25 mouse cellular contexts compared by ENCODE assay signal in genomic region chr9:107660777-107661176, GRCm38 (mm10). TPM values are rescaled to one million over a fixed set of nuclear protein-coding genes. Genes with fewer than 3 reads are reported as not detected.
DNase-seq lines count a peak whose midpoint lies in the region; ATAC-seq and TF ChIP-seq lines count a peak whose summit lies in the region.
"Had no signal": no experiment of that assay in that cellular context is flagged by ENCODE, and none has a peak within 500 bp of the region (broad histone marks: within the 10 kb centered on the region; RNA-seq: fewer than 3 reads in every experiment).

No protein-coding gene starts in this region.

- peaks cover 49% of the 10 kb centered on the region for H3K4me1 ChIP-seq in liver, adult 2 months (ENCODE audit: control insufficient read depth, insufficient read depth, low read length)
- no peaks in the 10 kb centered on the region for H3K4me1 ChIP-seq in liver, embryonic 11.5 days (replicated peaks; ENCODE audit: control insufficient read depth, insufficient read depth, low read length)
- H3K4me1 ChIP-seq in CH12.LX (ENCODE audit: control insufficient read depth in 1 of 2, insufficient read depth in 2 of 2): peaks cover 10 to 21% of the 10 kb centered on the region in 2 experiments
- H3K4me1 ChIP-seq in MEL (ENCODE audit: control insufficient read depth in 1 of 2, insufficient read depth in 2 of 2, low read length in 2 of 2): no peaks in the 10 kb centered on the region

- TF ChIP-seq RAD21 in CH12.LX (IDR thresholded peaks at IDR 0.05; ENCODE audit: low read depth, low read length) (no peak), MEL (IDR thresholded peaks at IDR 0.05; ENCODE audit: low read depth, low read length) (no peak)

- DNase-seq in gastrocnemius, adult 2 months: no peak
- DNase-seq in gastrocnemius, adult 8-10 months (ENCODE audit: low spot score in 2 of 2): no peak
- peak; percentile 29 for DNase-seq in liver, adult 2 months (ENCODE audit: extremely low read depth, low read depth, low spot score)
- DNase-seq in liver, embryonic 11.5 days (ENCODE audit: low spot score): no peak
- DNase-seq in CH12.LX (ENCODE audit: extremely low read depth) (no peak), MEL (ENCODE audit: low read depth, low spot score) (no peak)
- no peak for DNase-seq in kidney, adult 18-20 months
- no peak for DNase-seq in kidney, postnatal 25 days
- DNase-seq: adrenal gland, postnatal 10 days; adrenal gland, postnatal 36 days; B cell, adult 2 months; cerebellum, adult 9-10 months; gastrocnemius, postnatal 25 days; heart, adult 18-20 months; heart, postnatal 10 days; heart, postnatal 36 days had no signal

- ATAC-seq in liver, embryonic 11.5 days (replicated peaks; ENCODE audit: low FRiP score): no peak
- ATAC-seq: Patski had no signal

- intact Hi-C loops in gastrocnemius, adult 2 months (cut with DNase I): no loop called here

- peaks cover 21% of the 10 kb centered on the region for H3K79me2 ChIP-seq in liver, adult 2 months (ENCODE audit: control insufficient read depth, insufficient read depth, low read length)
- no peaks in the 10 kb centered on the region for H3K79me2 ChIP-seq in CH12.LX (replicated peaks; ENCODE audit: control insufficient read depth, extremely low read depth, insufficient read depth, poor library complexity, severe bottlenecking)
- H3K79me2 ChIP-seq in MEL (ENCODE audit: control insufficient read depth, insufficient read depth, low read length, poor library complexity): no peaks in the 10 kb centered on the region

- no peak overlapping the region for H3K4me3 ChIP-seq in gastrocnemius, adult 2 months
- H3K4me3 ChIP-seq in liver, adult 2 months (ENCODE audit: insufficient read depth, low read depth, low read length): no peak overlapping the region
- H3K4me3 ChIP-seq in liver, embryonic 11.5 days (ENCODE audit: low read depth, low read length): no peak overlapping the region
- H3K4me3 ChIP-seq in CH12.LX (replicated peaks in 1 of 3; ENCODE audit: low read depth in 2 of 3, low read length in 2 of 3, poor library complexity in 1 of 3): no peak overlapping the region
- no peak overlapping the region for H3K4me3 ChIP-seq in MEL (ENCODE audit: control insufficient read depth in 1 of 2, insufficient read depth in 1 of 2, low read depth in 2 of 2, low read length in 2 of 2)
- H3K4me3 ChIP-seq: embryonic facial prominence, embryonic 12.5 days; erythroblast, embryonic 14.5 days; forebrain, embryonic 13.5 days; heart, embryonic 12.5 days; heart, embryonic 15.5 days; hindbrain, embryonic 10.5 days; hindbrain, embryonic 13.5 days had no signal

- H3K27ac ChIP-seq in gastrocnemius, adult 2 months: peak overlapping the region; percentile 12; the same call in 1 of the 2 replicates
- peak overlapping the region; percentile 33; the same call in 1 of the 2 replicates for H3K27ac ChIP-seq in liver, adult 2 months (replicated peaks; ENCODE audit: insufficient read depth, low read depth, low read length)
- H3K27ac ChIP-seq in liver, embryonic 11.5 days (ENCODE audit: low read depth, low read length): no peak overlapping the region
- H3K27ac ChIP-seq in CH12.LX (ENCODE audit: insufficient read depth, low read depth) (no peak overlapping the region), MEL (ENCODE audit: control insufficient read depth, low read depth, low read length) (no peak overlapping the region)
- H3K27ac ChIP-seq: embryonic facial prominence, embryonic 12.5 days; heart, embryonic 15.5 days had no signal

- no peaks in the 10 kb centered on the region for H3K27me3 ChIP-seq in liver, adult 2 months (ENCODE audit: control insufficient read depth, insufficient read depth, low read length)
- H3K27me3 ChIP-seq in liver, embryonic 11.5 days (replicated peaks; ENCODE audit: control insufficient read depth, insufficient read depth, low read length): peaks cover 18% of the 10 kb centered on the region
- peaks cover 91% of the 10 kb centered on the region for H3K27me3 ChIP-seq in CH12.LX (replicated peaks)
- peaks cover 6 to 10% of the 10 kb centered on the region in 2 experiments for H3K27me3 ChIP-seq in MEL (ENCODE audit: control insufficient read depth in 1 of 2, insufficient read depth in 2 of 2, low read length in 2 of 2)
- H3K27me3 ChIP-seq: Patski had no signal

- dilution Hi-C loops in CH12.LX (cut with MboI; ENCODE audit: extremely low pct_ligation_motif_present, extremely low pct_unique_long_range_greater_than_20kb, low sequenced_read_pairs): no loop called here

- WGBS in liver, adult 2 months: 33% methylated on average over 3 of the region's 3 CpGs
- WGBS in liver, embryonic 11.5 days: 68% methylated on average over 3 of the region's 3 CpGs

- H3K36me3 ChIP-seq in liver, adult 2 months (ENCODE audit: control insufficient read depth, insufficient read depth, low read length): peaks cover 38% of the 10 kb centered on the region
- H3K36me3 ChIP-seq in liver, embryonic 11.5 days (ENCODE audit: control insufficient read depth, insufficient read depth, low read length): no peaks in the 10 kb centered on the region
- H3K36me3 ChIP-seq in CH12.LX (replicated peaks in 1 of 2; ENCODE audit: control insufficient read depth in 1 of 2, insufficient read depth in 1 of 2, low read length in 1 of 2) (no peaks in the 10 kb centered on the region), MEL (ENCODE audit: control insufficient read depth in 1 of 2, insufficient read depth in 2 of 2, low read length in 2 of 2) (no peaks in the 10 kb centered on the region)
- H3K36me3 ChIP-seq: embryonic facial prominence, embryonic 12.5 days; heart, embryonic 12.5 days; heart, embryonic 15.5 days; hindbrain, embryonic 10.5 days; hindbrain, embryonic 13.5 days had no signal

- TF ChIP-seq EP300 in CH12.LX (IDR thresholded peaks at IDR 0.05; ENCODE audit: low read length) (no peak), MEL (IDR thresholded peaks at IDR 0.05; ENCODE audit: low read depth in 1 of 2, low read length in 2 of 2) (no peak)

- in situ Hi-C loops in CH12.LX (cut with MboI; ENCODE audit: low pct_ligation_motif_present, low pct_unique_long_range_greater_than_20kb, low sequenced_read_pairs): no loop called here

- no peak overlapping the region for H3K4me2 ChIP-seq in liver, embryonic 11.5 days
- H3K4me2 ChIP-seq in CH12.LX (ENCODE audit: insufficient read depth, low read depth, poor library complexity, severe bottlenecking): no peak overlapping the region
- H3K4me2 ChIP-seq: embryonic facial prominence, embryonic 12.5 days; forebrain, embryonic 13.5 days; heart, embryonic 12.5 days; heart, embryonic 15.5 days; hindbrain, embryonic 13.5 days had no signal

- H3K9ac ChIP-seq in liver, adult 2 months (ENCODE audit: low read depth, low read length): peak overlapping the region; percentile 29
- H3K9ac ChIP-seq in liver, embryonic 11.5 days (ENCODE audit: low read depth, low read length): no peak overlapping the region
- H3K9ac ChIP-seq in CH12.LX (ENCODE audit: insufficient read depth, low read depth) (no peak overlapping the region), MEL (ENCODE audit: control insufficient read depth, low read depth, low read length, poor library complexity, severe bottlenecking) (no peak overlapping the region)
- H3K9ac ChIP-seq: embryonic facial prominence, embryonic 12.5 days; heart, embryonic 12.5 days; heart, embryonic 15.5 days; hindbrain, embryonic 13.5 days had no signal

- no peak for TF ChIP-seq CTCF in gastrocnemius, adult 2 months (IDR thresholded peaks at IDR 0.05)
- no peak for TF ChIP-seq CTCF in liver, adult 2 months (IDR thresholded peaks at IDR 0.05; ENCODE audit: low read depth, low read length)
- no peak for TF ChIP-seq CTCF in CH12.LX (conservative IDR thresholded peaks at IDR 0.05 in 1 of 2, IDR thresholded peaks at IDR 0.05 in 1 of 2; ENCODE audit: low read depth in 2 of 2, low read length in 2 of 2)
- TF ChIP-seq CTCF in MEL (IDR thresholded peaks at IDR 0.05 in 2 of 3, conservative IDR thresholded peaks at IDR 0.05 in 1 of 3; ENCODE audit: control insufficient read depth in 1 of 3, insufficient read depth in 1 of 3, low read depth in 2 of 3, low read length in 3 of 3, poor library complexity in 1 of 3, severe bottlenecking in 1 of 3): no peak

- TF ChIP-seq POLR2A in liver, adult 2 months (IDR thresholded peaks at IDR 0.05; ENCODE audit: extremely low read depth, insufficient read depth, low read length): no peak
- TF ChIP-seq POLR2A in CH12.LX (IDR thresholded peaks at IDR 0.05; ENCODE audit: low read depth, low read length) (no peak), MEL (IDR thresholded peaks at IDR 0.05; ENCODE audit: control insufficient read depth in 1 of 2, insufficient read depth in 1 of 2, low read depth in 1 of 2, low read length in 2 of 2, poor library complexity in 1 of 2) (no peak)

- no peaks in the 10 kb centered on the region for H3K9me3 ChIP-seq in liver, embryonic 11.5 days (ENCODE audit: control insufficient read depth, low read length)
- H3K9me3 ChIP-seq in CH12.LX (replicated peaks; ENCODE audit: low read length) (no peaks in the 10 kb centered on the region), MEL (replicated peaks; ENCODE audit: insufficient read depth, low read length) (no peaks in the 10 kb centered on the region)
- H3K9me3 ChIP-seq: embryonic facial prominence, embryonic 12.5 days; forebrain, embryonic 13.5 days; heart, embryonic 12.5 days; heart, embryonic 15.5 days; hindbrain, embryonic 10.5 days; hindbrain, embryonic 13.5 days had no signal

RNA-seq across cellular contexts. Expression of gene Slc38a3, which starts 8.6 kb away (rescaled TPM):
- total RNA-seq in gastrocnemius, adult 2 months (2021): 10 to 100 TPM; 60.8 to 94.7 TPM
- 10 to 100 TPM; 37.4 to 49.3 (median 45.9) TPM for total RNA-seq in gastrocnemius, adult 8-10 months (2022)
- total RNA-seq in liver, adult 2 months (2014; rRNA removed): 982 and 1,378 TPM in 2 replicates
- polyA plus RNA-seq in liver, adult 2 months (2012; rRNA removed): 3,567 and 4,585 TPM in 2 replicates
- polyA plus RNA-seq in liver, embryonic 11.5 days (2014; fragmentation: Nextera tagmentation; extraction: Ambion mirVana): 3.9 and 4.0 TPM in 2 replicates
- 0.04 TPM in 1 of 2 replicates, not detected in the other for total RNA-seq in CH12.LX (2012; rRNA removed)
- total RNA-seq in CH12.LX (2014; rRNA removed): not detected in 2 replicates
- not detected in 2 replicates for polyA plus RNA-seq in CH12.LX (2012; ENCODE audit: insufficient read length, low read depth)
- not detected in 2 replicates for total RNA-seq in MEL (2012; rRNA removed)
- polyA plus RNA-seq in MEL (2012; ENCODE audit: insufficient read depth in 1 of 2, insufficient read length in 2 of 2, low read depth in 1 of 2, low replicate concordance in 2 of 2, missing spikeins in 1 of 2): not detected

RNA-seq across cellular contexts. Expression of gene Gnat1, which starts 18.7 kb away (rescaled TPM):
- not detected for total RNA-seq in gastrocnemius, adult 2 months (2021)
- not detected for total RNA-seq in gastrocnemius, adult 8-10 months (2022)
- total RNA-seq in liver, adult 2 months (2014; rRNA removed): 3.2 and 6.3 TPM in 2 replicates
- polyA plus RNA-seq in liver, adult 2 months (2012; rRNA removed): 5.5 and 7.1 TPM in 2 replicates
- polyA plus RNA-seq in liver, embryonic 11.5 days (2014; fragmentation: Nextera tagmentation; extraction: Ambion mirVana): 4.7 and 5.0 TPM in 2 replicates
- not detected in 2 replicates for total RNA-seq in CH12.LX (2012; rRNA removed)
- not detected in 2 replicates for total RNA-seq in CH12.LX (2014; rRNA removed)
- polyA plus RNA-seq in CH12.LX (2012; ENCODE audit: insufficient read length, low read depth): 2.0 and 3.0 TPM in 2 replicates
- total RNA-seq in MEL (2012; rRNA removed): 0.27 TPM in 1 of 2 replicates, not detected in the other
- 100 to 1,000 TPM in 1 of 2 experiments, not detected in 1; 326 TPM for polyA plus RNA-seq in MEL (2012; ENCODE audit: insufficient read depth in 1 of 2, insufficient read length in 2 of 2, low read depth in 1 of 2, low replicate concordance in 2 of 2, missing spikeins in 1 of 2)
- total RNA-seq: adrenal gland, postnatal 36 days; gastrocnemius, adult 18-20 months; gastrocnemius, postnatal 25 days; heart, adult 18-20 months; heart, postnatal 10 days; heart, postnatal 36 days had no signal
- polyA plus RNA-seq: erythroblast, embryonic 14.5 days had no signal

RNA-seq across cellular contexts. Expression of gene Gnai2, which starts 25.6 kb away (rescaled TPM):
- total RNA-seq in gastrocnemius, adult 2 months (2021): 10 to 100 TPM; 59.9 to 77.7 TPM
- 10 to 100 TPM; 62.4 to 78.5 (median 71.2) TPM for total RNA-seq in gastrocnemius, adult 8-10 months (2022)
- 31.6 and 44.8 TPM in 2 replicates for total RNA-seq in liver, adult 2 months (2014; rRNA removed)
- 117 and 122 TPM in 2 replicates for polyA plus RNA-seq in liver, adult 2 months (2012; rRNA removed)
- 217 and 233 TPM in 2 replicates for polyA plus RNA-seq in liver, embryonic 11.5 days (2014; fragmentation: Nextera tagmentation; extraction: Ambion mirVana)
- 154 and 160 TPM in 2 replicates for total RNA-seq in CH12.LX (2012; rRNA removed)
- 86.2 and 98.2 TPM in 2 replicates for total RNA-seq in CH12.LX (2014; rRNA removed)
- polyA plus RNA-seq in CH12.LX (2012; ENCODE audit: insufficient read length, low read depth): 262 and 286 TPM in 2 replicates
- total RNA-seq in MEL (2012; rRNA removed): 129 and 131 TPM in 2 replicates
- 100 to 1,000 TPM; 137 to 335 TPM for polyA plus RNA-seq in MEL (2012; ENCODE audit: insufficient read depth in 1 of 2, insufficient read length in 2 of 2, low read depth in 1 of 2, low replicate concordance in 2 of 2, missing spikeins in 1 of 2)

RNA-seq across cellular contexts. Expression of gene Sema3f, which starts 49.5 kb away (rescaled TPM):
- 1 to 10 TPM; 6.3 to 9.2 TPM for total RNA-seq in gastrocnemius, adult 2 months (2021)
- total RNA-seq in gastrocnemius, adult 8-10 months (2022): 1 to 10 TPM; 3.3 to 4.6 (median 4.3) TPM
- total RNA-seq in liver, adult 2 months (2014; rRNA removed): 3.5 and 4.6 TPM in 2 replicates
- polyA plus RNA-seq in liver, adult 2 months (2012; rRNA removed): 6.7 and 8.9 TPM in 2 replicates
- polyA plus RNA-seq in liver, embryonic 11.5 days (2014; fragmentation: Nextera tagmentation; extraction: Ambion mirVana): 5.9 and 6.2 TPM in 2 replicates
- 0.50 and 1.1 TPM in 2 replicates for total RNA-seq in CH12.LX (2012; rRNA removed)
- total RNA-seq in CH12.LX (2014; rRNA removed): 0.24 TPM in 1 of 2 replicates, not detected in the other
- 0.36 and 1.6 TPM in 2 replicates for polyA plus RNA-seq in CH12.LX (2012; ENCODE audit: insufficient read length, low read depth)
- not detected in 2 replicates for total RNA-seq in MEL (2012; rRNA removed)
- not detected for polyA plus RNA-seq in MEL (2012; ENCODE audit: insufficient read depth in 1 of 2, insufficient read length in 2 of 2, low read depth in 1 of 2, low replicate concordance in 2 of 2, missing spikeins in 1 of 2)
- polyA plus RNA-seq: erythroblast, embryonic 14.5 days had no signal

RNA-seq across cellular contexts. Expression of gene Sema3b, which starts 51.7 kb away (rescaled TPM):
- 10 to 100 TPM; 11.2 to 17.9 TPM for total RNA-seq in gastrocnemius, adult 2 months (2021)
- 10 to 100 TPM in 2 of 4 experiments, 1 to 10 TPM in 2; 8.7 to 12.4 (median 10.1) TPM for total RNA-seq in gastrocnemius, adult 8-10 months (2022)
- 0.13 and 0.37 TPM in 2 replicates for total RNA-seq in liver, adult 2 months (2014; rRNA removed)
- 0.68 and 0.83 TPM in 2 replicates for polyA plus RNA-seq in liver, adult 2 months (2012; rRNA removed)
- 0.63 and 0.79 TPM in 2 replicates for polyA plus RNA-seq in liver, embryonic 11.5 days (2014; fragmentation: Nextera tagmentation; extraction: Ambion mirVana)
- total RNA-seq in CH12.LX (2012; rRNA removed) (7.4 and 11.6 TPM in 2 replicates), CH12.LX (2014; rRNA removed) (8.0 and 8.2 TPM in 2 replicates), MEL (2012; rRNA removed) (0.04 and 0.07 TPM in 2 replicates)
- polyA plus RNA-seq in CH12.LX (2012; ENCODE audit: insufficient read length, low read depth) (4.3 and 4.7 TPM in 2 replicates), MEL (2012; ENCODE audit: insufficient read depth in 1 of 2, insufficient read length in 2 of 2, low read depth in 1 of 2, low replicate concordance in 2 of 2, missing spikeins in 1 of 2) (under 1 TPM in 1 of 2 experiments, not detected in 1; 0.21 TPM)
- polyA plus RNA-seq: erythroblast, embryonic 14.5 days had no signal

Comparison
In these comparisons a context has a peak if more than half of its experiments do, and no peak if none do; other contexts are left out.
1. H3K27ac ChIP-seq: peak in gastrocnemius, adult 2 months (single experiment) and liver, adult 2 months (single experiment); none in liver, embryonic 11.5 days (single experiment), CH12.LX (single experiment) and MEL (single experiment).
2. RNA of gene Slc38a3, which starts 8.6 kb away (total RNA-seq): 982 to 1,378 TPM in liver, adult 2 months, 60.8 to 94.7 TPM in gastrocnemius, adult 2 months and 37.4 to 49.3 TPM in gastrocnemius, adult 8-10 months; not detected in MEL and 0.04 TPM in CH12.LX; every median in the first group is over 10 times any median in the second.